Mouse (Mus musculus) forebrain, embryonic 16.5 days (tissue): ENCODE results near the gene Gm614. TPM values are rescaled to one million over a fixed set of nuclear protein-coding genes. Genes with fewer than 3 reads are reported as not detected.
A peak's percentile ranks its signal among the peaks of the same experiment; 100 is the strongest.

Experiments
- ATAC-seq: fragments of 200-750 bp; cut with Nextera tagmentation; 2 replicates; pipeline ENCODE4 v1.8.0; 2017; ENCODE audit warnings: mild to moderate bottlenecking, moderate library complexity
- H3K27ac ChIP-seq: fragments of 300-500 bp; sonication (generic); 2 replicates; pipeline ENCODE4 v1.5.1; 2014; ENCODE audit warnings: low read length, control low read depth
- H3K27me3 ChIP-seq: fragments of 300-500 bp; sonication (generic); replicated peaks from 2 replicates; pipeline ENCODE4 v1.6.1; 2014; ENCODE audit warnings: low read length; ENCODE audit not compliant: control insufficient read depth, insufficient read depth
- H3K36me3 ChIP-seq: fragments of 300-500 bp; sonication (generic); 2 replicates; pipeline ENCODE4 v1.6.1; 2014; ENCODE audit not compliant: control insufficient read depth, insufficient read depth
- H3K4me1 ChIP-seq: fragments of 300-500 bp; sonication (generic); replicated peaks from 2 replicates; pipeline ENCODE4 v1.6.1; 2014; ENCODE audit warnings: low read length; ENCODE audit not compliant: control insufficient read depth, insufficient read depth
- H3K4me2 ChIP-seq: fragments of 300-500 bp; sonication (generic); 2 replicates; pipeline ENCODE4 v1.6.1; 2014; ENCODE audit warnings: mild to moderate bottlenecking, low read length, control low read depth
- H3K4me3 ChIP-seq: fragments of 300-500 bp; sonication (generic); replicated peaks from 2 replicates; pipeline ENCODE4 v1.5.1; 2014; ENCODE audit warnings: mild to moderate bottlenecking, low read length, control low read depth
- H3K9ac ChIP-seq: fragments of 300-500 bp; sonication (generic); replicated peaks from 2 replicates; pipeline ENCODE4 v1.6.1; 2014; ENCODE audit warnings: low read depth, low read length, control low read depth
- H3K9me3 ChIP-seq: fragments of 300-500 bp; sonication (generic); 2 replicates; pipeline ENCODE4 v1.6.1; 2016; ENCODE audit warnings: low read length; ENCODE audit not compliant: control insufficient read depth
- WGBS: fragments of 180-500 bp; shearing (Covaris S2); extraction: QIAGEN DNeasy Blood & Tissue Kit; methylation state at CpG from one replicate; pipeline ENCODE4 v1.1.7; 2014; 5-methylcytosine and 5-hydroxymethylcytosine counted together
- polyA plus RNA-seq: library from polyadenylated mRNA; unstranded; fragments of >200 nt; fragmentation: Nextera tagmentation; extraction: Ambion mirVana; gene quantifications from 2 replicates; pipeline ENCODE4 v1.2.1, GENCODE M21; 2015

Gene Gm614
- polyA plus RNA-seq: not detected in 2 replicates

GRCm38 (mm10) chrX:101263892-101264291 lies at the start of gene Gm614:
Gm614 (minus strand) TSS chrX:101263992.
- no peaks in the 10 kb centered on the region for H3K36me3 ChIP-seq
- H3K27me3 ChIP-seq: no peaks in the 10 kb centered on the region
- H3K4me1 ChIP-seq: peaks cover 7% of the 10 kb centered on the region; the same call in 1 of the 2 replicates
- no peak within 1 kb of the TSS for H3K4me3 ChIP-seq
- no peak within 1 kb of the TSS for H3K27ac ChIP-seq
- 93% methylated on average over 1 of the region's 1 CpGs for WGBS
- H3K4me2 ChIP-seq: no peak within 1 kb of the TSS
- no peak within 1 kb of the TSS for H3K9ac ChIP-seq
- no peaks in the 10 kb centered on the region for H3K9me3 ChIP-seq
- ATAC-seq: no peak

- Histone ChIP-seq H3K4me2 (no peak overlapping the region), H3K9ac (no peak overlapping the region), H3K4me3 (no peak overlapping the region), H3K27me3 (no peaks in the 10 kb centered on the region), H3K27ac (no peak overlapping the region), H3K9me3 (no peaks in the 10 kb centered on the region), H3K4me1 (no peaks in the 10 kb centered on the region; the same call in 1 of the 2 replicates), H3K36me3 (no peaks in the 10 kb centered on the region; the same call in none of the 2 replicates)
- 92% methylated on average over 5 of the region's 5 CpGs for WGBS
- ATAC-seq: no peak
Measured at GRCm38 (mm10) chrX:101309299-101309698, 45.5 kb upstream of the Gm614 start.

DNA sequence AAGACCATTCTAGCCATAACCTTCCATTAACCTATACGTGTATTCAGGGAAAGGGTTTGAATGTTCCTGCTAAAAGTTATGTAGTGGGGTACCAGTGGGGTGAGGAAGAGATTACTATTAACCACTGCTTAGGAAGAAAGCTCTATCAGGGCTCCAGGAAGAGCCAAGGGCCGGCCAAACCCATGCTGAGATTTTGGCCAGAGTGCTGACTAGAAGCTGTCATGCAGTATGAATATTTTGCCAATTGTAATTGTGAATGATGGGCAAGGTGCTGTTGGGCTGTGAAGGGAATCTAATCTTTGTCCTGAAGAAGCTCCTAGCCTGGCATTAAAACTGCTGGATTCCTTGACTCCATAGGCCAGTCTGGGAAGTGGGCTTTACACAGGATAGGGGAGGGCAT lies 40.9 kb upstream of the Gm614 start:
- H3K9me3 ChIP-seq: no peaks in the 10 kb centered on the region
- no peak overlapping the region for H3K27ac ChIP-seq
- H3K4me1 ChIP-seq: peaks cover 28% of the 10 kb centered on the region
- H3K4me2 ChIP-seq: no peak overlapping the region
- no peak overlapping the region for H3K9ac ChIP-seq
- no peaks in the 10 kb centered on the region for H3K27me3 ChIP-seq
- no peaks in the 10 kb centered on the region; the same call in none of the 2 replicates for H3K36me3 ChIP-seq
- ATAC-seq: no peak
- WGBS: 41% methylated on average over 2 of the region's 2 CpGs
- no peak overlapping the region for H3K4me3 ChIP-seq

- peak overlapping the region; percentile 65 for H3K4me3 ChIP-seq
- peaks cover 31% of the 10 kb centered on the region for H3K4me1 ChIP-seq
- no peaks in the 10 kb centered on the region for H3K9me3 ChIP-seq
- peak overlapping the region; percentile 54 for H3K4me2 ChIP-seq
- H3K9ac ChIP-seq: 0 out of 2 replicates have a peak overlapping the region, but pooled peaks have one; percentile 41
- no peak overlapping the region for H3K27ac ChIP-seq
- ATAC-seq: no peak
- H3K36me3 ChIP-seq: no peaks in the 10 kb centered on the region
- 54% methylated on average over 9 of the region's 9 CpGs for WGBS
- H3K27me3 ChIP-seq: no peaks in the 10 kb centered on the region
Measured at GRCm38 (mm10) chrX:101301654-101302053, 37.9 kb upstream of the Gm614 start.

- no peaks in the 10 kb centered on the region for H3K36me3 ChIP-seq
- WGBS: 27% methylated on average over 12 of the region's 13 CpGs
- peak; percentile 34 for ATAC-seq
Measured at GRCm38 (mm10) chrX:101300427-101301030, 36.7 kb upstream of the Gm614 start.

GRCm38 (mm10) chrX:101299473-101300426 lies 36.0 kb upstream of the Gm614 start:
- Histone ChIP-seq H3K36me3 (no peaks in the 10 kb centered on the region), H3K9ac (peak overlapping the region; percentile 71), H3K4me2 (peak overlapping the region; percentile 54), H3K4me3 (peak overlapping the region; percentile 65), H3K9me3 (no peaks in the 10 kb centered on the region), H3K4me1 (peaks cover 31% of the 10 kb centered on the region), H3K27me3 (no peaks in the 10 kb centered on the region), H3K27ac (peak overlapping the region; percentile 89)
- WGBS: 26% methylated on average over 8 of the region's 13 CpGs
- peak; percentile 74 for ATAC-seq

More at GRCm38 (mm10) chrX:101300427-101301030, 36.7 kb upstream of the Gm614 start:
- H3K4me3 ChIP-seq: peak overlapping the region; percentile 65
- peak overlapping the region; percentile 54 for H3K4me2 ChIP-seq
- H3K27me3 ChIP-seq: no peaks in the 10 kb centered on the region
- H3K27ac ChIP-seq: peak overlapping the region; percentile 89
- no peaks in the 10 kb centered on the region for H3K9me3 ChIP-seq
- H3K4me1 ChIP-seq: peaks cover 31% of the 10 kb centered on the region
- H3K9ac ChIP-seq: peak overlapping the region; percentile 71

GRCm38 (mm10) chrX:101299055-101299454 lies 35.3 kb upstream of the Gm614 start, which contains the start of gene Nlgn3:
Nlgn3 (plus strand) TSS chrX:101299168.
- Histone ChIP-seq H3K27ac (peak within 1 kb of the TSS; percentile 89), H3K36me3 (no peaks in the 10 kb centered on the region), H3K27me3 (no peaks in the 10 kb centered on the region), H3K9ac (peak within 1 kb of the TSS; percentile 71), H3K9me3 (no peaks in the 10 kb centered on the region), H3K4me2 (peak within 1 kb of the TSS; percentile 54), H3K4me1 (peaks cover 30% of the 10 kb centered on the region), H3K4me3 (peak within 1 kb of the TSS; percentile 65)
- peak; percentile 13; the same call in 1 of the 2 replicates for ATAC-seq
- 34% methylated on average over 21 of the region's 24 CpGs for WGBS

DNA sequence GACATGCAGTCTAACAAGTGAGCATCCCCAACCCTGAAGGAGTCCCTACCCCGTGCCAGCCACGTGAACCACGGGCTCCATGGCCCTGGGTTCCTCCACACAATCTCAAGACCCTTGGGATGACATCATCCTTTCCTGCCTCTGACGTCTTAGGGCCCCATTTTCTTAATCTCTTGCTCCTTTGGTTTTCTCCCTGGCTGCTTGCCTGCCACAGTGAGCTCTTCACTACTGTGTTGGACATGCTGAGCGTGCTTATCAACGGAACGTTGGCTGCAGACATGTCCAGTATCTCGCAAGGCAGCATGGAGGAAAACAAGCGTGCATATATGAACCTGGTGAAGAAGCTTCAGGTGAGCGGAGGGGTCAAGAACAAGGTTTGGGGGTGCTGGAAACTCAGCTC lies 26.3 kb upstream of the Gm614 start:
- WGBS: 91% methylated on average over 10 of the region's 10 CpGs
- no peak for ATAC-seq
- no peaks in the 10 kb centered on the region for H3K27me3 ChIP-seq
- H3K27ac ChIP-seq: no peak overlapping the region
- no peak overlapping the region for H3K4me2 ChIP-seq
- H3K9ac ChIP-seq: no peak overlapping the region
- H3K36me3 ChIP-seq: peaks cover 3% of the 10 kb centered on the region; the same call in 1 of the 2 replicates
- H3K9me3 ChIP-seq: no peaks in the 10 kb centered on the region
- H3K4me1 ChIP-seq: no peaks in the 10 kb centered on the region
- no peak overlapping the region for H3K4me3 ChIP-seq

DNA sequence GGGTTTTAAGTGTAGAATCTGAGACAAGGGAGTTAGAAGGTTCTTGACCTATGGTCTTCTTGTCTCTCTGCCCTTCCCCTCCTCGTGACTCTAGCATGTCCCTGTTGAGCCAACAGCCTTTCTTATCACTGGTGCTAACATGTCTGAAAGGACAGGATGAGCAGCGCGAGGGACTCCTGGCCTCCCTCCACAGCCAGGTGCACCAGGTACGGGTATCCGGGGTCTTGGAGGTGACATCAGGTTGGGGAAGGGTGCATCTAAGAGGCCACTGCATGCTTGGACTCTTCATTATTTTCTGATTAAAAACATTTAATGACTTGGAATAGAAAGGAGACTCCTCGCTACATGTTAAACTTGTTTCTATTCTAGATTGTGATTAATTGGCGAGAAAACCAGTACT lies 25.2 kb upstream of the Gm614 start:
- no peaks in the 10 kb centered on the region for H3K4me1 ChIP-seq
- WGBS: 92% methylated on average over 7 of the region's 7 CpGs
- no peak overlapping the region for H3K4me2 ChIP-seq
- H3K9ac ChIP-seq: no peak overlapping the region
- no peak for ATAC-seq
- H3K36me3 ChIP-seq: peaks cover 3% of the 10 kb centered on the region; the same call in 1 of the 2 replicates
- no peaks in the 10 kb centered on the region for H3K9me3 ChIP-seq
- no peak overlapping the region for H3K27ac ChIP-seq
- no peak overlapping the region for H3K4me3 ChIP-seq
- no peaks in the 10 kb centered on the region for H3K27me3 ChIP-seq
